Mouse (Mus musculus): ENCODE measurements at regions not wholly inside any gene's neighbourhood (a gene's known extent, or its start where the extent isn't known, plus 50 kb on each side); places are given as distances from the start of the nearest gene placed in this dataset.

DNA sequence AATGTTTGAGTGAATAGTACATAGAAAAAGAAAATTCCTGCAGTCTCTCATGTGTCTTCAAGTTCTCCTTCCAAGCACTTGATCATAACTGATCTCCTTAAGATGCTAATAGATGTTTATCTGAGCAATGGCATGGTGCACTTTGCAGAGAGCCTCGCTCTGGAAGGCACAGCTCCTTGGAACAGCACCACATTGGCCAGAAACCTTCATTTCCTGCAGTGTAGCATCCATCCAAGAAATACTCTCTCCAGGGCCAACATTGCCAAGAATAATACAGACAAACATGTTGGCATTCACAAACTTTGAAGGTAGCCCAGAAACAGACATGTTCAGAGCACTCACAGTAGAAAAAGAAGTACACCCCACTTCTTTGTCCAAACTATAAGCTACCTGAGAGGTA is 623.7 kb downstream of the 1700064H15Rik start:
- WGBS = 66% methylated on average over 1 of the region's 1 CpGs
- H3K4me2 ChIP-seq (ENCODE audit: low read depth, low read length, poor library complexity, severe bottlenecking) = no peak overlapping the region
- no peak overlapping the region for H3K9ac ChIP-seq (replicated peaks; ENCODE audit: low read length, poor library complexity, severe bottlenecking)
- no peak overlapping the region for H3K27ac ChIP-seq (ENCODE audit: low read depth, low read length)
- ATAC-seq (ENCODE audit: low FRiP score) (no peak), DNase-seq (ENCODE audit: low spot score) (no peak)
- no peaks in the 10 kb centered on the region for H3K36me3 ChIP-seq (ENCODE audit: insufficient read depth, low read length)
- no peak for TF ChIP-seq CTCF (IDR thresholded peaks at IDR 0.05)
- no peaks in the 10 kb centered on the region for H3K4me1 ChIP-seq (ENCODE audit: insufficient read depth, low read length)
- H3K27me3 ChIP-seq (ENCODE audit: insufficient read depth, low read length) = no peaks in the 10 kb centered on the region
- no peak overlapping the region for H3K4me3 ChIP-seq (ENCODE audit: low read depth, low read length)
- H3K9me3 ChIP-seq (ENCODE audit: low read length) = no peaks in the 10 kb centered on the region

DNA sequence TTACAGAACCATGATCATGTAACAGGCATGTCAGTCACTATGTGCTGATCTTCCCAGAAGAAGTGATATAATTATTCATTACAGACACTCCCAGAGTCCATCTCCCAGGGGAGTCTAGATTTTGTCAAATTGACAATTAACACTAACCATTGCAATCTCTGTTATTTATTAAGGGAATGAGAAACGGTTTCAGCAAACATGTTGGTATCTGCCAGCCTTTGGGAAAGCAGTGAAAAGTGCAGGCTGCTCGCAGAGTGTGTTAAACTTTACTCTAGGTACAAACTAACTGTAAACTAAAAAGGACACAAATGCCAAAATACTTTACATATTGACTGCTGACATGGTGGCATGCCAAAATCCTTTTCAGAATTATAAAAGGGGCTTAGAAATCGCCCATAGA is 583.9 kb downstream of the 1700064H15Rik start:
- no peak overlapping the region for H3K27ac ChIP-seq (ENCODE audit: low read depth, low read length)
- no peak overlapping the region for H3K4me2 ChIP-seq (ENCODE audit: low read depth, low read length, poor library complexity, severe bottlenecking)
- no peaks in the 10 kb centered on the region for H3K9me3 ChIP-seq (ENCODE audit: low read length)
- H3K9ac ChIP-seq (replicated peaks; ENCODE audit: low read length, poor library complexity, severe bottlenecking) = no peak overlapping the region
- DNase-seq (ENCODE audit: low spot score) (no peak), ATAC-seq (ENCODE audit: low FRiP score) (no peak)
- H3K4me3 ChIP-seq (ENCODE audit: low read depth, low read length) = no peak overlapping the region
- TF ChIP-seq CTCF (IDR thresholded peaks at IDR 0.05) = no peak
- H3K27me3 ChIP-seq (ENCODE audit: insufficient read depth, low read length) = no peaks in the 10 kb centered on the region
- no peaks in the 10 kb centered on the region for H3K36me3 ChIP-seq (ENCODE audit: insufficient read depth, low read length)
- no peaks in the 10 kb centered on the region for H3K4me1 ChIP-seq (ENCODE audit: insufficient read depth, low read length)
- WGBS = 55% methylated on average over 3 of the region's 3 CpGs

DNA sequence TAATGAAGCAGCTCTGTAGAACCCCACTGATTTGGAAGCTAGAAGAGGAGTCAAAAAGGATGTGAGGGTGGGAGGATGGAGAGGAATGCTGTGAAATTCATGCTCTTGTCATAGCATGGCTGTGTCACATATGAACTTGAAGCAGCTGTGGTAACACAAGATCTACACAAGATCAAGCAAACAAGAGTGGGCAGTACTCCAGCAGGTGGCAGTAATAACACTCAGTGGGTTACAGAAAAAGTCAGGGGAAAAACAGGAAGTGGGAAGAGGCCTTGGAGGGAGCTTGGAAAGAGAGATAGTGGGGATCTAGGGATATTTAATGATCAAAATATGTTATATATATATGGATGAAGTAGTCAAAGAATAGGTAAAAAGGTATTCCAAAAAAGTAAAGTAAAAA is 582.5 kb downstream of the 1700064H15Rik start:
- Histone ChIP-seq H3K4me1 (ENCODE audit: insufficient read depth, low read length) (no peaks in the 10 kb centered on the region), H3K27ac (ENCODE audit: low read depth, low read length) (no peak overlapping the region), H3K36me3 (ENCODE audit: insufficient read depth, low read length) (no peaks in the 10 kb centered on the region), H3K4me2 (ENCODE audit: low read depth, low read length, poor library complexity, severe bottlenecking) (no peak overlapping the region), H3K9ac (replicated peaks; ENCODE audit: low read length, poor library complexity, severe bottlenecking) (no peak overlapping the region), H3K4me3 (ENCODE audit: low read depth, low read length) (no peak overlapping the region), H3K9me3 (ENCODE audit: low read length) (no peaks in the 10 kb centered on the region), H3K27me3 (ENCODE audit: insufficient read depth, low read length) (no peaks in the 10 kb centered on the region)
- ATAC-seq (ENCODE audit: low FRiP score) = no peak
- peak; percentile 11; the same call in 1 of the 2 replicates for TF ChIP-seq CTCF (IDR thresholded peaks at IDR 0.05)
- DNase-seq (ENCODE audit: low spot score) = peak; percentile 15

GRCm38 (mm10) chr3:19046610-19047009 is 581.9 kb downstream of the 1700064H15Rik start:
- Histone ChIP-seq H3K36me3 (ENCODE audit: insufficient read depth, low read length) (no peaks in the 10 kb centered on the region), H3K4me2 (ENCODE audit: low read depth, low read length, poor library complexity, severe bottlenecking) (no peak overlapping the region), H3K4me1 (ENCODE audit: insufficient read depth, low read length) (no peaks in the 10 kb centered on the region), H3K27ac (ENCODE audit: low read depth, low read length) (no peak overlapping the region), H3K4me3 (ENCODE audit: low read depth, low read length) (no peak overlapping the region), H3K27me3 (ENCODE audit: insufficient read depth, low read length) (no peaks in the 10 kb centered on the region), H3K9ac (replicated peaks; ENCODE audit: low read length, poor library complexity, severe bottlenecking) (no peak overlapping the region), H3K9me3 (ENCODE audit: low read length) (no peaks in the 10 kb centered on the region)
- TF ChIP-seq CTCF (IDR thresholded peaks at IDR 0.05) = no peak
- no peak for ATAC-seq (ENCODE audit: low FRiP score)
- no peak for DNase-seq (ENCODE audit: low spot score)
- WGBS = 71% methylated on average over 1 of the region's 1 CpGs

- Histone ChIP-seq H3K4me1 (ENCODE audit: insufficient read depth, low read length) (peaks cover 6% of the 10 kb centered on the region; the same call in 1 of the 2 replicates), H3K36me3 (ENCODE audit: insufficient read depth, low read length) (no peaks in the 10 kb centered on the region), H3K4me2 (ENCODE audit: low read depth, low read length, poor library complexity, severe bottlenecking) (no peak overlapping the region), H3K27ac (ENCODE audit: low read depth, low read length) (no peak overlapping the region), H3K4me3 (ENCODE audit: low read depth, low read length) (no peak overlapping the region), H3K9me3 (ENCODE audit: low read length) (no peaks in the 10 kb centered on the region), H3K27me3 (ENCODE audit: insufficient read depth, low read length) (no peaks in the 10 kb centered on the region), H3K9ac (replicated peaks; ENCODE audit: low read length, poor library complexity, severe bottlenecking) (no peak overlapping the region)
- WGBS = 64% methylated on average over 3 of the region's 3 CpGs
- peak; percentile 38 for DNase-seq (ENCODE audit: low spot score)
- ATAC-seq (ENCODE audit: low FRiP score) = no peak
- TF ChIP-seq CTCF (IDR thresholded peaks at IDR 0.05) = no peak
Observed at GRCm38 (mm10) chr3:19055961-19056360, 572.5 kb downstream of the 1700064H15Rik start.

- DNase-seq (ENCODE audit: low spot score) (no peak), ATAC-seq (ENCODE audit: low FRiP score) (no peak)
- Histone ChIP-seq H3K9me3 (ENCODE audit: low read length) (no peaks in the 10 kb centered on the region), H3K4me3 (ENCODE audit: low read depth, low read length) (no peak overlapping the region), H3K27me3 (ENCODE audit: insufficient read depth, low read length) (no peaks in the 10 kb centered on the region), H3K4me2 (ENCODE audit: low read depth, low read length, poor library complexity, severe bottlenecking) (peak overlapping the region; percentile 20; the same call in 1 of the 2 replicates), H3K36me3 (ENCODE audit: insufficient read depth, low read length) (no peaks in the 10 kb centered on the region), H3K27ac (ENCODE audit: low read depth, low read length) (no peak overlapping the region), H3K4me1 (ENCODE audit: insufficient read depth, low read length) (peaks cover 6% of the 10 kb centered on the region; the same call in 1 of the 2 replicates), H3K9ac (replicated peaks; ENCODE audit: low read length, poor library complexity, severe bottlenecking) (no peak overlapping the region)
- no peak for TF ChIP-seq CTCF (IDR thresholded peaks at IDR 0.05)
- 17% methylated on average over 9 of the region's 9 CpGs for WGBS
Observed at GRCm38 (mm10) chr3:19056623-19057022, 571.9 kb downstream of the 1700064H15Rik start.

Data from midbrain, postnatal 0 days (tissue).